Mouse (Mus musculus): ENCODE measurements at regions not wholly inside any gene's neighbourhood (a gene's known extent, or its start where the extent isn't known, plus 50 kb on each side); places are given as distances from the start of the nearest gene placed in this dataset.

DNA sequence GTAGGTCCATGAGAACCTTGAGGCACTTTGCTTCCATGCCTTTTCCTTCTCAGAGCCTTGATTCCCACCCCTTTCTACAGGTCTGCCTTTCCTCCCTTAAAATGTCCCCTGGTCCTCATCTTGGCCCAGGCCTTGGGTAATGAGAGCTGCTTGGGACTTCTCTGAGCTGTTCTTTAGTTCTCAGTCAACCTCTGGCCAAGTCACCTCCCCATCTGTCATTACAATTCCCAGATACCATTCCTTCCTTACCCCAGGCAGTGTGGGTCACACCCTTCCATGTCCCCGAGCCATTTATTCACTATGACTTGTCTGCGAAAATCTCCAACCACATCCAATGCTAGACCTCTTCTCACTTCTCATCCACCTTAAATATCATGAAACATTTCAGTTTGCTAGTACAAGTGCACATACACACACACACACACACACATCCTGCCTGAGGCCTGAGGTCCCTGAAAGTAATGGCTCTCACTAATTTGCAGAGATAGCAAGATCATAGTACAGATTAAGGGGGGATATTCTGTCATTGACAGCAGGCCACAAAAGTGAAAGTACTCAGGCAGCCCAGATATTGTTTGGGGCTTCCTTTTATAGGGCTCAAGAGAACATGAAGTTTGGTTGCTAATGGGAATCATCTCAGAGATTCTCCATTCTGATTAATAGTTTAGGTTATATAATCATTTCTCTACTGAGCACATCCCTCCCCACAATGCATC is 317.3 kb upstream of the Jarid2 start:
- 92% methylated on average over 2 of the region's 2 CpGs for WGBS
- Histone ChIP-seq H3K9me3 (ENCODE audit: control insufficient read depth, low read depth, low read length) (no peaks in the 10 kb centered on the region), H3K4me1 (ENCODE audit: control insufficient read depth, insufficient read depth, low read length) (peaks cover 11% of the 10 kb centered on the region; the same call in 1 of the 2 replicates), H3K36me3 (ENCODE audit: control insufficient read depth, insufficient read depth, low read length) (no peaks in the 10 kb centered on the region), H3K27ac (ENCODE audit: low read length) (no peak overlapping the region), H3K4me2 (replicated peaks; ENCODE audit: low read depth, low read length) (no peak overlapping the region), H3K9ac (replicated peaks; ENCODE audit: low read depth, low read length) (no peak overlapping the region), H3K27me3 (ENCODE audit: control insufficient read depth, insufficient read depth, low read length) (no peaks in the 10 kb centered on the region), H3K4me3 (ENCODE audit: low read depth, low read length) (no peak overlapping the region)
- no peak for ATAC-seq (ENCODE audit: insufficient number of reproducible peaks, insufficient read depth, low FRiP score, low read depth)

DNA sequence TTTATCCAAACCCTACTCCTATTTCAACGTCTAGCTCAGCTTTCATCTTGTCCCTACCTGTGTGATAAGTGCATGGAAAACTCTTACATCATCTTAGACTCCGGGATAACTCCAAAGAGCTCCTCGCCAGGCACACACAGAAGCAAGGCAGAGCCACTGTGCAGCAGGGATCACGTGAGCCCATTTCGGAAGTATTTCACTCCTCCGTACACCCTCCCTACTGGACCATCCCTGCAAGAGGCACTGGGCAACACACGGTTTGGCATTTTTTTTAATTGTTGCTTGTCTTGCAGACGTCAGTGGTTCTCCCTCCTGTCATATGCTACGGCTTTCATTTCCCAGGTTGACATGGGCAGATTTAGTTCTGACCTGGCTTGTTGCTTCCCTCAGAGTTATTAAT is 316.0 kb upstream of the Jarid2 start:
- no peak overlapping the region for H3K4me3 ChIP-seq (ENCODE audit: low read depth, low read length)
- H3K36me3 ChIP-seq (ENCODE audit: control insufficient read depth, insufficient read depth, low read length): no peaks in the 10 kb centered on the region
- H3K4me2 ChIP-seq (replicated peaks; ENCODE audit: low read depth, low read length): no peak overlapping the region
- peaks cover 21% of the 10 kb centered on the region for H3K4me1 ChIP-seq (ENCODE audit: control insufficient read depth, insufficient read depth, low read length)
- H3K27me3 ChIP-seq (ENCODE audit: control insufficient read depth, insufficient read depth, low read length): no peaks in the 10 kb centered on the region
- H3K9ac ChIP-seq (replicated peaks; ENCODE audit: low read depth, low read length): no peak overlapping the region
- no peak for ATAC-seq (ENCODE audit: insufficient number of reproducible peaks, insufficient read depth, low FRiP score, low read depth)
- WGBS: 41% methylated on average over 9 of the region's 9 CpGs
- H3K9me3 ChIP-seq (ENCODE audit: control insufficient read depth, low read depth, low read length): no peaks in the 10 kb centered on the region
- no peak overlapping the region for H3K27ac ChIP-seq (ENCODE audit: low read length)

DNA sequence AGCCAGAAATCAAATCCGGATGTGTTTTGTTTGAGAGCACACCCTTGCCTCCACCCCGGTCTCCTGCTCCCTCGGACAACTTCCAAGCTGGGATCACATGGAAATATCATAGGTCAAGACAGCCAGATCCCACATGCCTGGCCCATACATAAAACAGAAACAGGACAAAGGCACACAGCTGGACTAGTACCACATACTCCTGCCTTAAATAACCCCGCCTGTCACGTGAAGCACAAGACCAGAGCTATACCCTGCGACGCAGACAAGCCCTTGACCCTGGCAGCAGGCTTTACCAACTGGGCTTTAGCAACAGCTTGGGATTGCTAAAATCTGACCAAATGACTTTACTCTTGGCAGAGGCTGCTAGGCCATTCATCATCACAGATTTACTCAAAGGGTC is 313.3 kb upstream of the Jarid2 start:
- peaks cover 15% of the 10 kb centered on the region for H3K4me1 ChIP-seq (ENCODE audit: control insufficient read depth, insufficient read depth, low read length)
- H3K27ac ChIP-seq (ENCODE audit: low read length): no peak overlapping the region
- H3K36me3 ChIP-seq (ENCODE audit: control insufficient read depth, insufficient read depth, low read length): no peaks in the 10 kb centered on the region
- H3K27me3 ChIP-seq (ENCODE audit: control insufficient read depth, insufficient read depth, low read length): no peaks in the 10 kb centered on the region
- 48% methylated on average over 7 of the region's 7 CpGs for WGBS
- ATAC-seq (ENCODE audit: insufficient number of reproducible peaks, insufficient read depth, low FRiP score, low read depth): 0 out of 2 replicates have a peak, but pooled peaks have one; percentile 33
- no peak overlapping the region for H3K4me3 ChIP-seq (ENCODE audit: low read depth, low read length)
- no peaks in the 10 kb centered on the region for H3K9me3 ChIP-seq (ENCODE audit: control insufficient read depth, low read depth, low read length)
- H3K4me2 ChIP-seq (replicated peaks; ENCODE audit: low read depth, low read length): no peak overlapping the region
- no peak overlapping the region for H3K9ac ChIP-seq (replicated peaks; ENCODE audit: low read depth, low read length)

DNA sequence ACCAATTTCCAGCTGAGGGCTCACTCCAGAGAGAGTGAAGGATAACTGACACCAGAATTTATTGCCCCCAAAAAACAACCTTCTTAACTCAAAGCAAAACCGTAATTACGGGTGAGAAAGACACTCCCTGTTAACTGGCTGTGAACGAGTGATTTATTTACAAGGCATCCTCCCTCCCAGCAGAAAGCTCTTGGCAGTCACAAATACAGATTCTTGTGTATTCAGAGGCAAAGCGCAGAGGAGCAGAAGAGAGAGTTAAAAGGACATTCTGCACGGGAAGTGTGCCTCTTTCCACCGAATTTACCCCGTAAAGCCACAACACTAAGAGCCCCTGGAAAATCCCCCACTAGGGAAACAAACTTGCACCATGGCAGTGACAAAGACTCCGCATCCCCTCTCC is 312.3 kb upstream of the Jarid2 start:
- Histone ChIP-seq H3K4me2 (replicated peaks; ENCODE audit: low read depth, low read length) (no peak overlapping the region; the same call in 1 of the 2 replicates), H3K27ac (ENCODE audit: low read length) (no peak overlapping the region; the same call in 1 of the 2 replicates), H3K9ac (replicated peaks; ENCODE audit: low read depth, low read length) (no peak overlapping the region), H3K27me3 (ENCODE audit: control insufficient read depth, insufficient read depth, low read length) (no peaks in the 10 kb centered on the region), H3K9me3 (ENCODE audit: control insufficient read depth, low read depth, low read length) (no peaks in the 10 kb centered on the region), H3K4me3 (ENCODE audit: low read depth, low read length) (no peak overlapping the region), H3K36me3 (ENCODE audit: control insufficient read depth, insufficient read depth, low read length) (no peaks in the 10 kb centered on the region), H3K4me1 (ENCODE audit: control insufficient read depth, insufficient read depth, low read length) (peaks cover 15% of the 10 kb centered on the region)
- 12% methylated on average over 8 of the region's 8 CpGs for WGBS
- ATAC-seq (ENCODE audit: insufficient number of reproducible peaks, insufficient read depth, low FRiP score, low read depth): no peak

DNA sequence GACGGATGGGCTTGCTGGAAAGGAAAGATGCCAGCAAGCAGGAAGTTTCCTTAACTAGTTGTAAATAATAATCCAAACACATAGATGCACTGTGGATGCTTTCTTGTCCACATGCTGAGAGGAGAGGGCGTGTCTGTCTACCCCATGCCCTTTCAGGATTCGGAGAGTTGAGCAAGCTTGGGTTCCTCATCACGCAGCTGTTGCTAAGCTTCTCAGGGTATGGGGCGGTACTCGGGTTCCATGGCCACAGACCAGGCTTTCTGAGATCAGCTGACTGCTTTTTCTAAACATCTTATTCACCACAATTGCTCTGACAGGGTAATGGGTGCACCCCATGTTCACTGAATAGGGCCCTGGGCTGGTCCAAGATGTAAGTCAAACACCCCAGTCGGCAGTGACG is 310.2 kb upstream of the Jarid2 start:
- Histone ChIP-seq H3K27me3 (ENCODE audit: control insufficient read depth, insufficient read depth, low read length) (no peaks in the 10 kb centered on the region), H3K27ac (ENCODE audit: low read length) (no peak overlapping the region), H3K36me3 (ENCODE audit: control insufficient read depth, insufficient read depth, low read length) (no peaks in the 10 kb centered on the region), H3K4me3 (ENCODE audit: low read depth, low read length) (no peak overlapping the region), H3K9me3 (ENCODE audit: control insufficient read depth, low read depth, low read length) (no peaks in the 10 kb centered on the region), H3K4me1 (ENCODE audit: control insufficient read depth, insufficient read depth, low read length) (peaks cover 15% of the 10 kb centered on the region), H3K9ac (replicated peaks; ENCODE audit: low read depth, low read length) (no peak overlapping the region), H3K4me2 (replicated peaks; ENCODE audit: low read depth, low read length) (no peak overlapping the region)
- 75% methylated on average over 8 of the region's 8 CpGs for WGBS
- no peak for ATAC-seq (ENCODE audit: insufficient number of reproducible peaks, insufficient read depth, low FRiP score, low read depth)

DNA sequence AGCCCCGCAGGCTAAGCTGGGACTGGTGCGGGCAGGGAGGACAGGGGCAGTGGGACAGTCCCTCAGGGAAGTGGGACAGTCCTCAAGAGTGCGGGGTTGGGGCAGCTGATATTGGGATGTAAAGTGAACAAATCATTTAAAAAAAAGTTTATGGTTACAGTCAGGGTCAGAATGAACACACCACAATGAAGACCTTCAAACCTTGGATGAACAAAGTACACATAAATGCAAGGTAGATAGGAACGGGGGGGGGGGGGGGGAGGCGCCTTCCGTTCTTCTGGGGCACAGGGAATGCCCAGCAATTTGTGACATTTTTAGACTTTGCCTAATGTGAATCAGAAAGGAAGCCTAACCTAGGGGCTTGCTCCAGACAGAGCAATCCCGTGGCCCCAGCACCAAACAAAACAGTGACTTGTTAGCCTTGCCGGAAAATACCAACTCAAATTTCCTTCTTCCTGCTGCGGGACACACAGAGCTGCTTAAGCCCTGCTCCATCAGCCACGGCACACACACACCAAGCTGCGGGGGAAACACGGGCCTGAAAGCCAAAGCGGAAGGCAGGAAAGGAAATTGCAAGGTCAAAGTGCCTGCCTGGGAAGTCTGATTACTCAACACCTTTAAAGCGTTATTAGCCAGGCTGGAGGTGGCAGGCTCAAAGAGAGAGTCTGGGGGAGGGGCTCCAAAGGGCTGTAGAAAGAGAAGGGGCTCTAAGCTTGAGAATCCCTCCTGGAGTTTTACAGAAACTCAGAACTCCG is 309.6 kb upstream of the Jarid2 start:
- Histone ChIP-seq H3K27me3 (ENCODE audit: control insufficient read depth, insufficient read depth, low read length) (no peaks in the 10 kb centered on the region), H3K27ac (ENCODE audit: low read length) (no peak overlapping the region), H3K9ac (replicated peaks; ENCODE audit: low read depth, low read length) (no peak overlapping the region), H3K4me2 (replicated peaks; ENCODE audit: low read depth, low read length) (no peak overlapping the region; the same call in 1 of the 2 replicates), H3K9me3 (ENCODE audit: control insufficient read depth, low read depth, low read length) (no peaks in the 10 kb centered on the region), H3K4me3 (ENCODE audit: low read depth, low read length) (no peak overlapping the region), H3K4me1 (ENCODE audit: control insufficient read depth, insufficient read depth, low read length) (peaks cover 15% of the 10 kb centered on the region), H3K36me3 (ENCODE audit: control insufficient read depth, insufficient read depth, low read length) (no peaks in the 10 kb centered on the region)
- 25% methylated on average over 14 of the region's 15 CpGs for WGBS
- ATAC-seq (ENCODE audit: insufficient number of reproducible peaks, insufficient read depth, low FRiP score, low read depth): 0 out of 2 replicates have a peak, but pooled peaks have one; percentile 47

DNA sequence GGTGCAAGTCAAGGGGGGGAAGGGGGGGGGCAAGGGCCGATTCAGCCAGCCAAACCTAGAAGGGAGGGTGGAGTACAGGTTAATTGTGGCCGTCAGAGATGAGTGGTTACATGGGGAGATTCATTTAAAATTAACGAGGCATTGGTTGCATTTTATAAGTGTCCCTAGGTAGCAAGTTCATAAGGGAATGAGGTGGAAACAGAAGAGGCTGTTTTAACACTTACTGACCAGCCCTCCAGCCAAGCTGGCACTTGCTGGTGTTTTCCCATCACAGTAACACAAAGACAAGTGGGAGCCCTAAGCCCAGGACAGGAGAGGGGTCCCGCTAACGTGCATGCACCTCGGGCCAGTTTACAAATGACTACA is 309.1 kb upstream of the Jarid2 start:
- H3K4me1 ChIP-seq (ENCODE audit: control insufficient read depth, insufficient read depth, low read length): peaks cover 15% of the 10 kb centered on the region
- ATAC-seq (ENCODE audit: insufficient number of reproducible peaks, insufficient read depth, low FRiP score, low read depth): no peak
- H3K27me3 ChIP-seq (ENCODE audit: control insufficient read depth, insufficient read depth, low read length): no peaks in the 10 kb centered on the region
- no peaks in the 10 kb centered on the region for H3K36me3 ChIP-seq (ENCODE audit: control insufficient read depth, insufficient read depth, low read length)
- H3K4me2 ChIP-seq (replicated peaks; ENCODE audit: low read depth, low read length): no peak overlapping the region; the same call in 1 of the 2 replicates
- WGBS: 24% methylated on average over 6 of the region's 6 CpGs
- no peak overlapping the region for H3K9ac ChIP-seq (replicated peaks; ENCODE audit: low read depth, low read length)
- no peaks in the 10 kb centered on the region for H3K9me3 ChIP-seq (ENCODE audit: control insufficient read depth, low read depth, low read length)
- H3K27ac ChIP-seq (ENCODE audit: low read length): no peak overlapping the region
- H3K4me3 ChIP-seq (ENCODE audit: low read depth, low read length): no peak overlapping the region

DNA sequence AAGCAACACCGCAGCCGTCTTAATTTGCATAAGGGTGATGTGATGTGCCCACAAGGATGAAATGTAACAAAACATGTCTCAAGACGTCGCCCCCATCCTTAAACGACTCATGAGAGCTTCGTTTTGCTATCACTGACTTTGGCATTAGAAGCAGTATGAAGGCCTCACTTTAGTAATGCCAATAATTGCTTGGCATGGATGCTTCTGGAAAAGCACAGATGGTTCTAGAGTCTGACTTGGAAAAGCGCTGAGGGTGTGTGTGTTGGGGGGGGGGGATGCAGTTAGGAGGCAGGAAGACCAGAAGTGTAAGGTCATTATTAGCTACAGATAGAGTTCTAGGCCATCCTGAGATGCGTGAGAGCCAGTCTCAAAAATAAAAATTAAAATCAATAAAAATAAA is 308.3 kb upstream of the Jarid2 start:
- H3K4me3 ChIP-seq (ENCODE audit: low read depth, low read length): no peak overlapping the region
- ATAC-seq (ENCODE audit: insufficient number of reproducible peaks, insufficient read depth, low FRiP score, low read depth): no peak
- WGBS: 94% methylated on average over 8 of the region's 8 CpGs
- no peaks in the 10 kb centered on the region for H3K9me3 ChIP-seq (ENCODE audit: control insufficient read depth, low read depth, low read length)
- H3K4me1 ChIP-seq (ENCODE audit: control insufficient read depth, insufficient read depth, low read length): peaks cover 15% of the 10 kb centered on the region
- H3K9ac ChIP-seq (replicated peaks; ENCODE audit: low read depth, low read length): no peak overlapping the region
- no peaks in the 10 kb centered on the region for H3K27me3 ChIP-seq (ENCODE audit: control insufficient read depth, insufficient read depth, low read length)
- H3K4me2 ChIP-seq (replicated peaks; ENCODE audit: low read depth, low read length): no peak overlapping the region
- H3K36me3 ChIP-seq (ENCODE audit: control insufficient read depth, insufficient read depth, low read length): no peaks in the 10 kb centered on the region
- H3K27ac ChIP-seq (ENCODE audit: low read length): no peak overlapping the region

All from stomach, embryonic 14.5 days (tissue).